ENCODE assay signal across 21 mouse cellular contexts in genomic region chr2:158659346-158659745, GRCm38 (mm10). TPM values are rescaled to one million over a fixed set of nuclear protein-coding genes. Genes with fewer than 3 reads are reported as not detected.
A peak's percentile ranks its signal among the peaks of the same experiment; 100 is the strongest.
DNase-seq lines count a peak whose midpoint lies in the region; ATAC-seq and TF ChIP-seq lines count a peak whose summit lies in the region.
"Had no signal": no experiment of that assay in that cellular context is flagged by ENCODE, and none has a peak within 500 bp of the region (broad histone marks: within the 10 kb centered on the region; RNA-seq: fewer than 3 reads in every experiment).

No protein-coding gene starts in this region.

- no peak for ATAC-seq in kidney, embryonic 16.5 days (ENCODE audit: low FRiP score, low TSS enrichment)
- ATAC-seq in embryonic facial prominence, embryonic 14.5 days (ENCODE audit: low read depth) = no peak
- no peak for ATAC-seq in inflammation-experienced regulatory T-cells, adult 6 months
- ATAC-seq in monocyte, adult 5-6 weeks (replicated peaks; ENCODE audit: insufficient number of reproducible peaks, low FRiP score, low TSS enrichment, poor library complexity, severe bottlenecking) = no peak

- H3K27ac ChIP-seq in heart, adult 2 months = peak overlapping the region; percentile 73
- H3K27ac ChIP-seq in kidney, embryonic 16.5 days (ENCODE audit: low read length) = peak overlapping the region; percentile 69
- H3K27ac ChIP-seq in embryonic facial prominence, embryonic 14.5 days (replicated peaks; ENCODE audit: low read depth, low read length) = peak overlapping the region; percentile 40; the same call in 1 of the 2 replicates
- peak overlapping the region; percentile 65; the same call in 1 of the 2 replicates for H3K27ac ChIP-seq in limb, embryonic 10.5 days
- H3K27ac ChIP-seq: hindbrain, embryonic 14.5 days; neural tube, embryonic 13.5 days had no signal

- TF ChIP-seq POLR2A in heart, adult 2 months (IDR thresholded peaks at IDR 0.05; ENCODE audit: insufficient read depth, low read depth, low read length) = no peak

- 79% methylated on average over 3 of the region's 3 CpGs for WGBS in heart, adult 2 months
- WGBS in kidney, embryonic 16.5 days = 64% methylated on average over 3 of the region's 3 CpGs
- WGBS in embryonic facial prominence, embryonic 14.5 days = 69% methylated on average over 3 of the region's 3 CpGs
- WGBS in limb, embryonic 10.5 days = 77% methylated on average over 3 of the region's 3 CpGs

- no peaks in the 10 kb centered on the region for H3K27me3 ChIP-seq in heart, adult 2 months (ENCODE audit: control insufficient read depth, insufficient read depth, low read length)
- H3K27me3 ChIP-seq in kidney, embryonic 16.5 days (ENCODE audit: insufficient read depth, low read length) = no peaks in the 10 kb centered on the region
- no peaks in the 10 kb centered on the region for H3K27me3 ChIP-seq in embryonic facial prominence, embryonic 14.5 days (replicated peaks; ENCODE audit: control insufficient read depth, insufficient read depth, low read length)
- H3K27me3 ChIP-seq in limb, embryonic 10.5 days (ENCODE audit: low read depth, poor library complexity, severe bottlenecking) = peaks cover 6% of the 10 kb centered on the region; the same call in 1 of the 2 replicates
- H3K27me3 ChIP-seq: heart, embryonic 12.5 days; neural tube, embryonic 13.5 days had no signal

- H3K4me2 ChIP-seq in kidney, embryonic 16.5 days (replicated peaks; ENCODE audit: low read depth, low read length) = no peak overlapping the region
- H3K4me2 ChIP-seq in embryonic facial prominence, embryonic 14.5 days (ENCODE audit: low read depth, low read length) = no peak overlapping the region
- H3K4me2 ChIP-seq: heart, embryonic 12.5 days; hindbrain, embryonic 14.5 days; neural tube, embryonic 13.5 days had no signal

- DNase-seq in heart, adult 2 months = no peak
- no peak for DNase-seq in heart, postnatal 14 days
- DNase-seq in kidney, postnatal 10 days = no peak
- DNase-seq in embryonic facial prominence, embryonic 14.5 days (ENCODE audit: low spot score) = no peak
- DNase-seq in limb, embryonic 10.5 days (ENCODE audit: low spot score) = no peak
- DNase-seq: cerebellum, postnatal 10 days; embryo, embryonic 11 days; forebrain, postnatal 0 days; gastrocnemius, postnatal 10 days had no signal

- TF ChIP-seq CTCF in heart, adult 2 months (IDR thresholded peaks at IDR 0.05) = no peak

- H3K9me3 ChIP-seq in kidney, embryonic 16.5 days (ENCODE audit: low read length) = no peaks in the 10 kb centered on the region
- H3K9me3 ChIP-seq in embryonic facial prominence, embryonic 14.5 days (ENCODE audit: control insufficient read depth, low read length) = no peaks in the 10 kb centered on the region
- H3K9me3 ChIP-seq in limb, embryonic 10.5 days (replicated peaks) = no peaks in the 10 kb centered on the region
- H3K9me3 ChIP-seq: heart, embryonic 12.5 days; neural tube, embryonic 13.5 days had no signal

- no peak overlapping the region for H3K9ac ChIP-seq in heart, adult 2 months (ENCODE audit: low read depth, low read length)
- no peak overlapping the region for H3K9ac ChIP-seq in kidney, embryonic 16.5 days (replicated peaks; ENCODE audit: low read length)
- H3K9ac ChIP-seq in embryonic facial prominence, embryonic 14.5 days (ENCODE audit: low read depth, low read length) = no peak overlapping the region
- H3K9ac ChIP-seq: forebrain, postnatal 0 days; heart, embryonic 12.5 days; hindbrain, embryonic 14.5 days; neural tube, embryonic 13.5 days had no signal

- H3K36me3 ChIP-seq in heart, adult 2 months (ENCODE audit: control insufficient read depth, insufficient read depth, low read length) = no peaks in the 10 kb centered on the region
- H3K36me3 ChIP-seq in kidney, embryonic 16.5 days (ENCODE audit: insufficient read depth, low read length) = no peaks in the 10 kb centered on the region
- H3K36me3 ChIP-seq in embryonic facial prominence, embryonic 14.5 days (ENCODE audit: control insufficient read depth, insufficient read depth, low read length) = no peaks in the 10 kb centered on the region
- H3K36me3 ChIP-seq in limb, embryonic 10.5 days = no peaks in the 10 kb centered on the region
- H3K36me3 ChIP-seq: heart, embryonic 12.5 days; neural tube, embryonic 13.5 days had no signal

- no peak for TF ChIP-seq EP300 in heart, adult 2 months (IDR thresholded peaks at IDR 0.05; ENCODE audit: insufficient read depth, low read depth, low read length)

- no peak overlapping the region for H3K4me3 ChIP-seq in heart, adult 2 months
- no peak overlapping the region for H3K4me3 ChIP-seq in kidney, embryonic 16.5 days (ENCODE audit: low read length)
- H3K4me3 ChIP-seq in embryonic facial prominence, embryonic 14.5 days (ENCODE audit: low read depth, low read length) = no peak overlapping the region
- no peak overlapping the region for H3K4me3 ChIP-seq in limb, embryonic 10.5 days
- H3K4me3 ChIP-seq: erythroblast, embryonic 14.5 days; heart, embryonic 12.5 days; neural tube, embryonic 13.5 days had no signal

- peaks cover 13% of the 10 kb centered on the region for H3K4me1 ChIP-seq in heart, adult 2 months (ENCODE audit: control insufficient read depth, insufficient read depth, low read length)
- H3K4me1 ChIP-seq in kidney, embryonic 16.5 days (ENCODE audit: insufficient read depth, low read length) = no peaks in the 10 kb centered on the region; the same call in 1 of the 2 replicates
- no peaks in the 10 kb centered on the region; the same call in 1 of the 2 replicates for H3K4me1 ChIP-seq in embryonic facial prominence, embryonic 14.5 days (ENCODE audit: control insufficient read depth, insufficient read depth, low read length)
- H3K4me1 ChIP-seq in limb, embryonic 10.5 days = peaks cover 15% of the 10 kb centered on the region
- H3K4me1 ChIP-seq: neural tube, embryonic 13.5 days had no signal

- intact Hi-C loops in heart, adult 2 months (cut with DNase I) = loop anchor here (10.0 kb wide), 1 partner anchor 205 kb away; no protein-coding TSS in a partner anchor
- intact Hi-C loops in heart, postnatal 14 days (cut with DNase I) = no loop called here

- no peaks in the 10 kb centered on the region for H3K79me2 ChIP-seq in heart, adult 2 months (replicated peaks; ENCODE audit: control insufficient read depth, insufficient read depth, low read length)

RNA-seq across cellular contexts. Expression of gene Ppp1r16b, which starts 5.9 kb away (rescaled TPM):
- 10 to 100 TPM; 10.4 to 12.3 TPM for total RNA-seq in heart, adult 2 months (2021)
- 3.3 and 5.3 TPM in 2 replicates for polyA plus RNA-seq in heart, adult 2 months (2012; rRNA removed)
- 10 to 100 TPM; 17.0 to 20.2 TPM for total RNA-seq in heart, postnatal 14 days (2021)
- 14.1 and 17.7 TPM in 2 replicates for polyA plus RNA-seq in kidney, embryonic 16.5 days (2015; fragmentation: Nextera tagmentation; extraction: Ambion mirVana)
- polyA plus RNA-seq in embryonic facial prominence, embryonic 14.5 days (2014; fragmentation: Nextera tagmentation; extraction: Ambion mirVana) = 4.3 and 4.7 TPM in 2 replicates
- polyA plus RNA-seq in limb, embryonic 10.5 days (2016; fragmentation: Nextera tagmentation; extraction: Ambion mirVana) = 4.4 TPM in 2 replicates
- polyA plus RNA-seq in inflammation-experienced regulatory T-cells, adult 6 months (2017; shearing (Covaris generic)) = 100 to 1,000 TPM; 106 to 120 (median 115) TPM
- total RNA-seq in monocyte, adult 5-6 weeks (2017) = 16.0 to 28.4 TPM (median 16.3 TPM) in 3 replicates

RNA-seq across cellular contexts. Expression of gene Actr5, which starts 34.7 kb away (rescaled TPM):
- 1 to 10 TPM; 4.8 to 6.4 TPM for total RNA-seq in heart, adult 2 months (2021)
- 2.9 and 3.5 TPM in 2 replicates for polyA plus RNA-seq in heart, adult 2 months (2012; rRNA removed)
- total RNA-seq in heart, postnatal 14 days (2021) = 1 to 10 TPM; 6.9 to 8.9 TPM
- polyA plus RNA-seq in kidney, embryonic 16.5 days (2015; fragmentation: Nextera tagmentation; extraction: Ambion mirVana) = 5.1 and 9.7 TPM in 2 replicates
- 10.6 and 13.0 TPM in 2 replicates for polyA plus RNA-seq in embryonic facial prominence, embryonic 14.5 days (2014; fragmentation: Nextera tagmentation; extraction: Ambion mirVana)
- 13.8 and 16.2 TPM in 2 replicates for polyA plus RNA-seq in limb, embryonic 10.5 days (2016; fragmentation: Nextera tagmentation; extraction: Ambion mirVana)
- polyA plus RNA-seq in inflammation-experienced regulatory T-cells, adult 6 months (2017; shearing (Covaris generic)) = 1 to 10 TPM; 2.5 to 5.2 (median 2.8) TPM
- 22.5 to 30.7 TPM (median 30.6 TPM) in 3 replicates for total RNA-seq in monocyte, adult 5-6 weeks (2017)

RNA-seq across cellular contexts. Expression of gene Slc32a1, which starts 48.8 kb away (rescaled TPM):
- not detected for total RNA-seq in heart, adult 2 months (2021)
- not detected in 2 replicates for polyA plus RNA-seq in heart, adult 2 months (2012; rRNA removed)
- total RNA-seq in heart, postnatal 14 days (2021) = not detected
- 0.12 TPM in 1 of 2 replicates, not detected in the other for polyA plus RNA-seq in kidney, embryonic 16.5 days (2015; fragmentation: Nextera tagmentation; extraction: Ambion mirVana)
- 0.07 TPM in 1 of 2 replicates, not detected in the other for polyA plus RNA-seq in embryonic facial prominence, embryonic 14.5 days (2014; fragmentation: Nextera tagmentation; extraction: Ambion mirVana)
- not detected in 2 replicates for polyA plus RNA-seq in limb, embryonic 10.5 days (2016; fragmentation: Nextera tagmentation; extraction: Ambion mirVana)
- polyA plus RNA-seq in inflammation-experienced regulatory T-cells, adult 6 months (2017; shearing (Covaris generic)) = not detected
- total RNA-seq in monocyte, adult 5-6 weeks (2017) = not detected in 3 replicates
- total RNA-seq: adrenal gland, postnatal 10 days; megakaryocyte-erythroid progenitor cell, adult 5-6 weeks had no signal
- polyA plus RNA-seq: erythroblast, embryonic 14.5 days; limb, embryonic 11.5 days; liver, embryonic 16.5 days; small intestine, adult 2 months had no signal
